Mouse (Mus musculus): ENCODE data around the gene Ms4a10. TPM values are rescaled to one million over a fixed set of nuclear protein-coding genes. Genes with fewer than 3 reads are reported as not detected.

Ms4a10 gene
- total RNA-seq, 4 experiments from 2014 or later: not detected

DNA sequence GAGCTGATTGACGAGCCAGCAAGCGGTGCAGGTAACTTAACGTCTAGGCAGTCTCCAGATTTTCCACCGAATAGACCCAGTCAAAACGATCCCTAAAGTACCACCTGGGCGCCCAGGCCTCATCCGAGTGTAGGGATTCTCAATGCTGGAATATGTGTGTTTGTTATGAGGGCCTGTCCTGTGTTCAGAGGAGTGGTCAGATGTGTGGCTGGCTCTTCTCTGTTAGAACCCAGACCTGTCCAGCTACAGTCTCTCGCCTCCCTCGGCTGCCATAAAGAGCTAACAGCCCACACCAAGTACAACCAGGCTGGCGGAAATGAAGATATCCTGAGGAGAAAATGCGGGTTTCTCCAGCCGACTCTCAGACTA lies 14.5 kb downstream of the Ms4a10 start:
- DNase-seq (ENCODE audit: low spot score in 2 of 2): no peak

DNA sequence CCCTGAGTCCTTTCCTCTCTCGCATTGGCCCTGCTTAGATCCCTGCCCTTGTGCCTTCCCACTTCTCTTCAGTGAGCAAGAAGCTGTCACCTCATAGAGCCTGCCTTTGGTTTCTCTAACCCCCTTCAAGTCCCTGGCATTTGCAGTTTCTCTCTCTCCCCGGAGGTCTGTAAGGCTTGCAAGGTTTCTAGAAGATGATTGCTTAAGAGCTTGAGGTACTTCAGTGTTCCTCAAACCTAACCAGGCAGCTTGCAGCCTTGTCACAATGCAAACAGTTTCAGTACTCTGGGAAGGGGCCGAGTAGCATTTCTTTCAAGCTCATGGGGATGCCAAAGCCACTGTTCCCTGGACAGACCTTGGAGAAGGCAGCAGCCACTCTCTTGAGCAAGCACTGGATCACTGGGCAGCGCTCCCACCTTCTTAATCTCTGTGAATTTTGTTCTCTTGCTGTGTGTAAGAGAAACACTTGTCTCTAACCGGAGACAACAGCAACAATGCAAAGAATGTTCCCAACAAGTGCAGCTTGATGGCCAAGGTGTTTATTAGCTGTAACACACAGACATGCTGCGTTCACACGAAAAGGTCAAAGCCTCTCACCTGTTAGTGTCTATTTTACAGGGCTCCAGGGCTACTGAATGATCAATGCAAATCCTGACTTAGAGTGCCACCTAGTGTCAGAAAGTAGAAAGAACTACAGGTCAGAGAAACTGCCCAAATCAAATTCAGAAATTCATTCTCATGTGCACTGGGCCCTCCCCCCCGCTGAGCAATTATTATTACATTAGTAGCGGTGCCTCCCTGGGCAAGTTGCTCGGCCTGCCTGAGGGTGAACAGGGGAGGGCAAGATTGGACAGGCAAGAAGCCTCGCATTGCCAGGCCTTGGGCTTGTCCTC lies 15.1 kb downstream of the Ms4a10 start:
- DNase-seq (ENCODE audit: low spot score in 2 of 2): no peak

DNA sequence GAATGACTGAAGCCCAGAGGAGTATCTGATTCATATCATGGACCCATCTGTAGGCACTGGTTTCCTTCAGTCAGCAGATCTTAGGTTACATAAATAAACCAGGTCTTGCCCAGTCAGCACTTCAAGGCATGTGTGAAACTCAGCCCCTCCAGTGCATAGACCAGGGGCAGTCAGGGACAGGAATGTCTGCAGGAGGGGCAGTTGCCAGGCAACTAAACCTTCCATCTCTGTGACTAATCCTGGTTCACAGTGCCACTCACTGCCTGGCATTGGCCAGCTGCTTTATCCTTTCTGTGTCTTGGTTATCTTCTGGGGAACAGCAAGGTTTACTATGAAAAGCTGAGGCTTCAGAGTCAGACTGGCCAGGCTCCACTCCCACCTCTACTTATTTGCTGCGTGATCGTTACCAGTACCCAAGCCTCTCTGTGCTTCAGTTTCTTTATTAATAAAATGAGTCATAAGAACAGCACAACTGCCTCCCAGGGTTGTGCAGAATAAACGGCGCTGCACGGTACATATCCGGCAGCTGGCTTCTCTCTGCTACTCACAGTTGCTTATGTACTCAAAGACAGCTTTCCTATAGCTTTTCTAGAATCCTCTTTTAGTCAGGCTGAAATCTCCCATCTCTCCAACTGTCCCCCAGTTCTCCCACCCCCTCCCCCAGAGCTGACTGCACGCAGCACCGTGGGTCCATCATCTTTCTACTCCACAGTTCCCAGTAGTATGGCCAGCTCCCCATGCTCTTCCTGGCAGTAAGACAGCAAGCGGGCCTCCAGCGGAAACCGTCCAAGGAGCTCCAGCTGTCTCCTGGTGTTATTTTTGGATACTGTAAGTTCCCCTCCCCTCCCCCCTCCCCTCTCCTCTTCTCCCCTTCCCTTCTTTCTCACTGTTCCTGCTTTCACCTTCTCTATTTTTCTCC lies 22.2 kb downstream of the Ms4a10 start:
- DNase-seq (ENCODE audit: low spot score in 2 of 2): peak in 1 of 2 experiments; percentile 33

DNA sequence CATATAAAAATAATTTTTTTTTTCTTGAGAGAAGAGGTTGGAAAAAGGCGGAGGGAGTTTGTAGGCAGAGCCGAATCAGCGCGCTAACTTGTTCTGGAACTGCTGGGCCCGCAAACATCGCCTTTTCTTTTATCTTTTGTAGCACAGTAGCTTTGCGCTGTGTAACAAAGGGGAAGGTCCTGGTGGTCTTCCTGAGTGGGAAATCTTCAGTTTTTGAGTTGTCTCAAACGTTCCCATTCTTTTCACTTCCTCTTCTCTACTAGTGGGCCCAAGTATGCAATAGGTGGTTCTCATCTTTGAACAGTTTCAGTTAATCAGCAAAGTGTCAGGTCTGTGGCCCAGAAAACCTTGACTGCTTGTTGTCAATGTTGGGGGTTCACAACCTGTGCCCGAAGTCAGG lies 24.9 kb downstream of the Ms4a10 start:
- DNase-seq (ENCODE audit: low spot score in 2 of 2): no peak

DNA sequence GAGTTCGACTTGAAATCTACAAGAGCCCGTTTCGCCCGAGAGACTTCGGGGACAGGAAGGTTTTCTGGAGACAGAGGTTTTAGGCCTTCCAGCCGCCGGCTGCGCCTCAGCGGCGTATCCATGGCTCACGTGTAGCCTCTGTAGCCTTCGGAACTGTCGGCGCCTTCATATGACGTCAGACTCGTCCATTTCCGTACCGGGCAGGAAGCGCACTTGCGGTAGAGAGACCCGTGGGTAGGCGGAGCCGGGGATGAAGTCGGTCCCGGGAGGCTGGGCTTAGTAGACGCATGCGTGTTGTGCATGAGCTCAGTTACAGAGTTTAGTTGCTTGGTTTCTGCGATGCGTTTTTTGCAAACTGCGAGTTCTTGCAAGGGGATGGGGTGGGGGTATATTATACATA lies 25.4 kb downstream of the Ms4a10 start, which contains the start of gene Ccdc86:
Gene Ccdc86, minus strand, starts transcription at position 155 of the 400 bp plus-strand sequence.
- DNase-seq (ENCODE audit: low spot score in 2 of 2): peak; percentile 89 to 95

DNA sequence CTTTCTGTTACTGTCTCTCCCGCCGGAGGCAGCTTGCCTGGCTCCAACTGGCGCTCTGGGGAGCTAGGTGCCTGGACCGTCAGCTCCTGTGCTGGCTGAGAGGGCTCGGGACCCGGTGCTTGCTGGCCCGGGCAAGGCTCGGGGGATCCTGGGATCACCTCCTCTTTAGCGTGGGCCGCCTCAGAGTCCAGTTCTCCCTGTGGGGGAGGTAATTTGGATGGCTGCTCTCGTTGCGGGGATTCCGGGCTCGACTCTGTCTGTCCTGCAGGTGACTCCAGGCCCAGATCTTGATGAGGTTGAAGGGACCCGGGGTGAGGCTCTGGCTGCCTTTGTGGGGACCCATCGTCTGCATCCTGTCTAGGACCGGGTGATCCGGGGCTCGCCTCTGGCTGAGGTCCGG lies 26.1 kb downstream of the Ms4a10 start:
- DNase-seq (ENCODE audit: low spot score in 2 of 2): no peak

DNA sequence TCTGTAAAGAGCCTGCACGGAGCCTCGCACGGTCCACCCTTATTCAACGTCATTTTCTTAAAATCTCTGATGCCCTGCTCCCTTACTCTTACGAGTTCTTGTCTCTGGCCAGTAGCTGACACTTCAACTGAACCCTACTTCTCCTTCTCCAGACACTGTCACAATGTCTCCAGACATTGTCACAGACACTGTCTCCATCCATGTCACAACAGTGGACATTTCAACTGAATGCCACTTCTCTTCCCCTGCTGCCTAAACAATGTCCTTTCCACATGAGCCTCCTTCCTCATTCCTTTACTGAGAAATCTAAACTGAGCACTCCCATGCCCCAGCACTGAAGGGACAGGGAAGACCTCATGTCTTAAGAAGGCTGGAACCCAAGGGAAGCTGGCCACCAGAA lies 27.3 kb downstream of the Ms4a10 start:
- DNase-seq (ENCODE audit: low spot score in 2 of 2): no peak

DNA sequence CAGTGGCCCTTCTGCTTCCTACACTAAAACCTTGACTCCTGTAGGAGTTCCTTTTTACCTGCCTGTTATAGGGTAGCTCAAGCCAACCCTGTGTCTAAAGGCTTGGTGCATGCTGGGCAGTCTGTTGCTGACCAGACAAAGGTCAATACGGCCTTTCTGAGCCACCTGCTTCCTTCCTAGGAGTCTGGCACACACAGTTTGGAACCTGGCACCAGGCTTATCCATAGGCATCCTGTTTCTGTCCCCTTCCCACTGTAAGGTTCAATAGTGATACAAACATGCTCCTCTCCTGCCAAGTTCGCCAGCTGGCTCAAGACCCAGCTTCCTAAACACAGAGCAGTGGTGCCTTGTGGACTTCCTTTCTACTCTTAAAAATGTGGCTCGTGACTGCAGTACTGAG lies 28.0 kb downstream of the Ms4a10 start:
- no peak for DNase-seq (ENCODE audit: low spot score in 2 of 2)

DNA sequence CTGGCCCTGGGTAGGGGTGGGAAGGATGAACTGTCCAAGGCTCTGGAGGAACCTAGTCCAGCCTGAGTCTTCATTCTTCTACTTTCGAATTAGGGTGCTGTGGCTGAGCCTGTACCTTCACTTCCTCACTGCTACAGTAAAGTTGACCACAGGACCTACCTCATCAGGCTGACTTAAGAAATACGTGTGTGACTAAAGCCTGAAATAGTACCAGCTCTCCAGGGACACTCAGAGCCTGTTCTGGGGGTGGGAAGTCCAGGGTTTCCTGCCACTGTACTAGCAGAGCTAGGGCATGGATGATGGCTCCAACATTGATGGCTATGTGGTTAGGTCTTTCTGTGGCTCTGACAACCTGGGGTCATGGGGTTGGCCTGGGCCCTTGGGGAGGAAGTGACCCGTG lies 30.5 kb downstream of the Ms4a10 start:
- no peak for DNase-seq (ENCODE audit: low spot score in 2 of 2)

DNA sequence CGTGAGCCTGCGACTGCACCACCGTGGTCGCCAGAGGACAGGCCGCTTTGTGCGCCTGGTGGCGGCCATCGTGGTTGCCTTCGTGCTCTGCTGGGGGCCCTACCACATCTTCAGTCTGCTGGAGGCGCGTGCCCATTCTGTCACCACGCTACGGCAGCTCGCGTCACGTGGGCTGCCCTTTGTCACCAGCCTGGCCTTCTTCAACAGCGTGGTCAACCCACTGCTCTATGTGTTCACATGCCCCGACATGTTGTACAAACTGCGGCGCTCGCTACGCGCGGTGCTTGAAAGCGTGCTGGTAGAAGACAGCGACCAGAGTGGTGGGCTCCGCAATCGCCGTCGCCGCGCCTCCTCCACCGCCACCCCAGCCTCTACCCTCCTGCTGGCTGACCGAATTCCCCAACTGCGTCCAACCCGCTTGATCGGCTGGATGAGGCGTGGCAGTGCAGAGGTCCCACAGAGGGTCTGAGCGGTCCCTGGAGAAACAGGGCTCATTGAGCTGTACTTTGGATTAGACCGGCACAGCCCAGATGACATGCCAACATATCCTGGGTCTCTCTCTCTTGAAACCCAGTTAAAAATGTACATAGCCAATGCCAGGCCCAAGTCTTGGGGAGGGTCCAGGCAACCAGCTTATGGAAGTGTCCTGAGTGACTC lies 33.5 kb downstream of the Ms4a10 start:
- DNase-seq (ENCODE audit: low spot score in 2 of 2): no peak

DNA sequence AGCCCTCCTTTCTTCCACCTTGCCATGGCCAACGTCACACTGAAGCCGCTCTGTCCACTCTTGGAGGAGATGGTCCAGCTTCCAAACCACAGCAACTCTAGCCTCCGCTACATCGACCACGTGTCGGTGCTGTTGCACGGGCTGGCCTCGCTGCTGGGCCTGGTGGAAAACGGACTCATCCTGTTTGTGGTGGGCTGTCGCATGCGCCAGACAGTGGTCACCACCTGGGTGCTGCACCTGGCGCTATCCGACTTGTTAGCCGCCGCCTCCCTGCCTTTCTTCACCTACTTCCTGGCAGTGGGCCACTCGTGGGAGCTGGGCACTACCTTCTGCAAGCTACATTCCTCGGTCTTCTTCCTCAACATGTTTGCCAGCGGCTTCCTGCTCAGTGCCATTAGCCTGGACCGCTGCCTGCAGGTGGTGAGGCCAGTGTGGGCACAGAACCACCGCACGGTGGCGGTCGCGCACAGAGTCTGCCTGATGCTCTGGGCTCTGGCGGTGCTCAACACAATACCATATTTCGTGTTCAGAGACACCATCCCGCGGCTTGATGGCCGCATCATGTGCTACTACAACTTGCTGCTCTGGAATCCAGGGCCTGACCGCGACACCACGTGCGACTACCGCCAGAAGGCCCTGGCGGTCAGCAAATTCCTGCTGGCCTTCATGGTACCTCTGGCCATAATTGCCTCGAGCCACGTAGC lies 34.2 kb downstream of the Ms4a10 start:
- peak; percentile 43 to 59 for DNase-seq (ENCODE audit: low spot score in 2 of 2)

DNA sequence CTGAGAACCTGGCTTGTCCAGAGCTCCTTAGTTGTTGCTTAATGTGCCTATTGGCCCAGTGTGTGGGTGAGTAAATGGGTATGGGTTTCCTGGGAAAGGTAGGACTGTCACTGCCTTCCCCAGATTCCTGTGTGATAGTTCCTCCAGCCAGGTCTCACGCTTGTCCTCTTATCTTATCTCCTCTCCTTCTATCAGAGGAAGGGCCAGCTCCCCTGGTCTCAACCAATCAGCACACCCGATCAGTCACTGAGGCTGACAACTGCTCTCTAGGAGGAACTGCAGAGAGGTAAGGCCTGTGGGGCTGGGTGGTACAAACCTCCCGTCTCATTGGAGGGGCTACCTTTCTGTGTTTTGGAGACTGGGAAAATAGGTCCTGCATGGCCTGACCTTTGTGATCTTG lies 35.7 kb downstream of the Ms4a10 start:
- no peak for DNase-seq (ENCODE audit: low spot score in 2 of 2)

DNA sequence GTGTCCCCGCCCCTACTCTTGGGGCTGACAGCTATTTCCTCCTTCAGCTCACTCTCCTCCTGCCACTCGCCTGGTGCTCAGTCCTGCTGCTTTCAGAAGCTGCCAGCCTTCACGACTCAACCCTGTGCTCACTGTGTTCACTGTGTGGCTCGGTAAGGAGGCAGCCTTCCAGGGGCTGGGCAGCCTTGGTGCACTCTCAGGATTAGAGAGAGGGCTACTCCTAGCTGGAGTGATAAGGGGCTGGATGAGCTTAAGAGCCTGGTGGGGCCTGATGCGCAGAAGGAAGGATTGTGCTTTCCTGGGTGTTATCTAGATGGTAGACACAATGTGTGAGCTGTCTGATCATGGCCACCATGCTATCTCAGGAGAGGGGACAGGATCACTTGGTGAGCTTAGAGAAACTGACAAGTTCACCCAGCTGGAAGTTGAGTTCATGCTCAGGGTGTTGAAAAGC lies 37.3 kb downstream of the Ms4a10 start, which contains the start of gene Ptgdr2:
Gene Ptgdr2, plus strand, starts transcription at position 51 of the 454 bp plus-strand sequence.
- DNase-seq (ENCODE audit: low spot score in 2 of 2): no peak

DNA sequence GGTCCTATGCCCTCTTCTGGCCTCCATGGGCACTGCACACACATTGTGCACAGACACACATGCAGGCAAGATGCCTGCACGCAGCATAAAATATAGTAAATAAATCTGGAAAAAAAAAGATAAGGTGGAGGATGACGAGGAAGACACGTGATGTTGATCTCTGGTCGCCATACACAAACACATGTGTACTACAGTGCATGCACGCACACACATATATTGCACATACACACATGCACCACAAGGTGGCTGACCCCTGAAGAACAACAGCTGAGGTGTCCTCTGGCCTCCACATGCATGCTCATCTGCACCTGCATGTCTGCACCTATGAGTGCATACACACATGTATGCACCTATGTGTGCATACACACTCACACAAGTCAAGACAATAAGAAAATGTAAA lies 38.4 kb downstream of the Ms4a10 start:
- DNase-seq (ENCODE audit: low spot score in 2 of 2): no peak

DNA sequence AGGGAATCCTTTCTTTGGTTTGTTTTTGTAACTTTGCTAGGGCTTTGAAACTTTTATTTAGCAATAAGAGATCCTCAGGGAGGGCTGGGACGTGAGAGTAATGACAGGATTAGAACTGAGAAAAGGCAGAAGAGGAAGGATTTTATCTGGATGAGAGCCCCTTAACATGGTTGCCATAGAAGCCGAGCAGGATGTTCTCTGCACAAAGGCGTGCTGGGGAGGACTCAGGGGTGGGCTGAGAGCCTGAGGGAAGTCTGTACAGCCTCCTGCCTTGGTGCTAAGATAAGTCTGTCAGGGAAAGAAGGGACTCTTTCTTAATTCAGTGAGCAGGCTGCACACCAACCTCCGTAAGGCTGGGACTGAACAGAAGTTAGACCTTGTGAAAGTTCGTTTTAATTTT lies 39.4 kb downstream of the Ms4a10 start:
- no peak for DNase-seq (ENCODE audit: low spot score in 2 of 2)

DNA sequence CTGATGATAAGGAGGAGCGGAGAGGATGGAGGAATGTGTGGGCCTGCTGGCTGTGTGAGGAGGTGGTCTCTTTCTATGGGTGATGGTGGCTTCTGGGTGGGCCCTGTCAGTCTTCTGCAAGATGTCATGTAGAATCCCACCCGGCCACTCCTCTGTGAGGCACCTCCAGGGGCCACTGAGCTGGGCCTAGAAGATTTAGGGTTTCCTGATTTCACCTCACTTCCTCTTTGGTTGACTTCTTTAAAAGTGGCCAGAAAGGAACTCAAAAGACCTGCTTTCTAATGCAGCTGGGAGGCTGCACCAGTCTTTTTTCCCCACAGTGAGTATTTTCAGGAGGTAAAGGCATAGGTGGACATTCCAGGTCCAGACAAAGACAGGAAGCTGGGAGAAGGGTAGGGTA lies 43.8 kb downstream of the Ms4a10 start:
- DNase-seq (ENCODE audit: low spot score in 2 of 2): no peak

DNA sequence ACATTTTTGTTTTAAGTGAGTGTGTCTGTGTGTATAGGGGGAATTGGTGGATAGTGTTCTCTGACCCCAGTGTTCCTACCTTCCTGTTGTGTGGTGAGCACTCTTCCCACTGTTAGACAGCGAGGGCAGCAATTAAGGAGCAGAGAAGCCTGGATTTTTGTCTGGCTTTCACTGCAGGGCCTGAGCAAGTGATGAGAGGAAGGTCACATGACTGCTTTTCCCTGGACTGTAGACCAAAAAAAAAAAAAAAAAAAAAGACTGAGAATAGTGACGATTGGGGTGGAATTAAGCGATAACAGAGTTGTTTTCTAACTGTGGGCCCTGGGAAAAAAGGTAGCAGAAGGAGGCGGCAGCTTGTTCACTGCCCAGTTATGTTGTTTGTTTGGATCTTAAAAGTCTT lies 47.8 kb downstream of the Ms4a10 start:
- DNase-seq (ENCODE audit: low spot score in 2 of 2): no peak

DNA sequence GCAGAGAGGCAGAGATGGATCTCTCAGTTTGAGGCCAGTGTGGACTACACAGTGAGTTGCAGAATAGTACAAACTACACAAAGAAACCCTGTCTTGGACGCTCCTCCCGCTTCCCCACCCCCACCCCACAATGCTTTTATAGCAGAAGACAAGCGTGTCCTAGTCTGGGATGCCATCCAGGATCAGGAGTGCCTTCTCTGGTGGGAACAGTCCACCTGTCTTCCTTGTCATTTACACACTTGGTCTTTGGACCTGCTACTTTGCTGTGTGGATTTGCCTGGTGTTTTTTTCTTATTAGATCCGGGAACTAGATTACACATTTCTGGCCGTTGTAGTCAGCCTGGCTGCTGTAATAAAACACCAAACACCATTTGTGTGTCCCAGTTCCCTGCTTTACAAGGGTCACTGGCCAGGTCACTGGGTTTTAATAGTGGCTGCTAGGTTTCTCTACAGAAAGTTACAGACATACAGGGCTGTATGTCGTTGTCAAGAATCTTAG lies 48.3 kb downstream of the Ms4a10 start:
- DNase-seq (ENCODE audit: low spot score in 2 of 2): no peak

DNA sequence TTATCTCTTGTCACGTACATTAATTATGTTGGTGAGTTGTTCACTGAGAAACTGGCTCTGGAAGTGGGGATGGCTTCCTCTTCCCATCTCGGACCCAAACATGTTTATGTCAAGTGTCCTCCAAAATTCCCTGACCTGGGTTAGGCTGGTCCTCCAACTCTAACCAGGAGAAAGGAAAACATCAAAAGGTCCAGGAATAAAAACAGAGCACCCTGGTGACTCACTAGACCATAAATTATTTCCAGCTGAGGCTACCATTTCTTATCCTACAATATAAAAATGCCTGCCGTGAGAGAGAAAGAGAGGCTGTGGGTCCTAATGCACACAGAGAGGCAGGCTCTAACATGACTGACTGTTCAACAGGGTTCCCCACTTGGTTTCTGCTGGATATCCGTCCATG lies 50.2 kb downstream of the Ms4a10 start:
- no peak for DNase-seq (ENCODE audit: low spot score in 2 of 2)

DNA sequence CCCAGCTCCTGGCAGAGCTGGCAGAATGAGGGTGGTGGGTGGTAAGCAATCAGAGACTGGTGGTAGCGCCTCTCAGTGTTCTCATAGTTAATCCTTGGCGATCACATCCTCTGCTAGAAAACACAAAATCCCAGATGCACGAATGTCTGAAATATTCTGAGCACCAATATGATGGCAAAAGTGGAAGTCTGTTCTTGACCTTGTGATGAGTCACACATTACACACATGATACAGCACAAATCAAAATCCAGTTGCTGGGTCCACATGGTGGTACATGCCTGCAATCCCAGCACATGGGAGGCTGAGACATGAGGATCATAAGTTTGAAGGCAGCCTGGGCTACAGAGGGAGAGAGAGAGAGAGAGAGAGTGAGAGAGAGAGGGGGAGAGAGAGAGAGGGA lies 53.4 kb downstream of the Ms4a10 start:
- no peak for DNase-seq (ENCODE audit: low spot score in 2 of 2)

DNA sequence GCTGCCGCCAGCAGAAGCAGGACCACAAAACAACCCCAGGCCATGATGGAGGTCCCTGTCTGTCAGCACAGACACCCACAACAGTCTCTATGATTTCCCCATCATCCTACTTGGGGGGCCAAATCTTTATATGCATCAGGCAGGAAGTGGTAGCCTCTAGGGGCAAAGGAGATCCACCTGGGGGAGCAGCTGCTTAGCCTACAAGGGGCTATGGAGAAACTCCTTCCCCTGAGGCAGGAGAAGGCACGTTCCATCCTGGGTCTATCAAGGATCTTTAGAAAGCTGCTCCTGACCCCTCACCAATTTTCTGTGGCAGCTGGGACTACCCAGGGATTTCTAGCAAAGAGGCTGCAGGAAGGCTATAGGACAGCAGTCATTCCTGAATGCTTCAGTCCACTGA lies 53.9 kb downstream of the Ms4a10 start, which contains the start of gene Zp1:
Gene Zp1, minus strand, starts transcription at position 101 of the 400 bp plus-strand sequence.
- no peak for DNase-seq (ENCODE audit: low spot score in 2 of 2)

Data from left cerebral cortex, adult 8-10 months (tissue).